In genomic region chr9:25583621-25584020, GRCm38 (mm10) we compare ENCODE assay signal across 15 mouse cellular contexts.
"Had no signal": no experiment of that assay in that cellular context is flagged by ENCODE, and none has a peak within 500 bp of the region (broad histone marks: within the 10 kb centered on the region; RNA-seq: fewer than 3 reads in every experiment).

No protein-coding gene starts in this region.

- ATAC-seq: midbrain, embryonic 13.5 days; midbrain, embryonic 16.5 days had no signal

- H3K27ac ChIP-seq: midbrain, embryonic 10.5 days; midbrain, embryonic 13.5 days; neural tube, embryonic 13.5 days; neural tube, embryonic 15.5 days had no signal

- DNase-seq: lung, adult 18-20 months; lung, embryonic 14.5 days; lung, postnatal 10 days; lung, postnatal 4 days; right cerebral cortex, postnatal 14 days; spleen, adult 18-20 months; thymus, adult 18-20 months; thymus, postnatal 14 days; thymus, postnatal 36 days had no signal

- H3K4me2 ChIP-seq: lung, embryonic 14.5 days; midbrain, embryonic 13.5 days; neural tube, embryonic 13.5 days; neural tube, embryonic 15.5 days had no signal

- H3K4me1 ChIP-seq: midbrain, embryonic 10.5 days; midbrain, embryonic 13.5 days; neural tube, embryonic 13.5 days; neural tube, embryonic 15.5 days had no signal

- H3K36me3 ChIP-seq: midbrain, embryonic 10.5 days; midbrain, embryonic 13.5 days; neural tube, embryonic 13.5 days; neural tube, embryonic 15.5 days had no signal

- H3K4me3 ChIP-seq: midbrain, embryonic 10.5 days; midbrain, embryonic 13.5 days; myocyte; neural tube, embryonic 13.5 days; neural tube, embryonic 15.5 days had no signal

- H3K9me3 ChIP-seq: midbrain, embryonic 10.5 days; midbrain, embryonic 13.5 days; neural tube, embryonic 13.5 days; neural tube, embryonic 15.5 days had no signal

- H3K9ac ChIP-seq: lung, embryonic 14.5 days; midbrain, embryonic 13.5 days; neural tube, embryonic 13.5 days; neural tube, embryonic 15.5 days had no signal

- H3K27me3 ChIP-seq: midbrain, embryonic 13.5 days; neural tube, embryonic 13.5 days; neural tube, embryonic 15.5 days had no signal
